Mouse (Mus musculus) embryonic fibroblast, embryonic 13.5 days (primary cell): ENCODE data around the gene Pknox2.

Experiments used
- CTCF ChIP-seq: IDR thresholded peaks from 2 replicates; pipeline ENCODE4 v1.5.1; 2011; ENCODE audit warnings: mild to moderate bottlenecking, control low read depth, low read length, moderate library complexity, borderline replicate concordance; ENCODE audit not compliant: insufficient read depth
- POLR2A ChIP-seq: IDR thresholded peaks from 2 replicates; pipeline ENCODE4 v1.6.1; 2011; ENCODE audit warnings: low read depth, mild to moderate bottlenecking, control low read depth, low read length, moderate library complexity

DNA sequence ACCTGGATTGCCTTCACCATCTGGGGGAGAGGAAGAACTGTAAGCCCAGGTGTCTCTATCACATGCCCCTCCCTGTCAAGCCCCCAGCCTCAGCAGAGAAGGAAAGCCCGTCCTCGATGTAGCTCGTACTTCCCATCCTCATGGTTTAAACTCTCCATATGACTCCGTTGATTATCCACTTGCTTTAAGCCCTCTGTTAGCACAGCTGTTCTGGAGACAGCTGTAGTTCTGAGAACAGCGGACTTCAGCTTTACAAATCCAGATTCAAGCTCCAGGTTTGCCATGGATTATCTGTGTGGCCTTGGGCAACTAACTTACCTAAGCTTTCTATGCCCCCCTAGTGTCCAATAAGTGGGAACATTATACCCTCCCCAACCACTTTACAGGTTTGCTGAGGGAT is 223.5 kb downstream of the Pknox2 start:
- TF ChIP-seq CTCF (no peak), POLR2A (no peak)
